ENCODE assay signal across 8 mouse cellular contexts in the genomic region with DNA sequence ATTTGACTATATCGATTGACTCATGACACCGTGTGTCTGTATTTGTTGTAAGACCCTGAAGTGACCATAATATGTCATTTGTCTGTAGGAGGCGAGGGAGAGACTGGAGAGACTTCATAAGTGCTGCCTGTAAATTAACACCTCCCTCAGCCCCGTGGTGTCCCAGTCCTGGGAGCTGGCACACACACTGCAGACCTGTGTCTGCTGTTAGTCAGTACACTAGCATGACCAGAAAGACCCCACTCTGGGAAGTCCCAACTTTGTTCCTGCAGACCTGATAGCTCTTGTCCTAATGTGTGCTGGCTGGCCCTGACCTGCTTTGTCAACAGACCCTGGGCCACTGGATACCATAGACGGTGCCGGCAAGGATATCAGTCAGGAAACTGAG. TPM values are rescaled to one million over a fixed set of nuclear protein-coding genes. Genes with fewer than 3 reads are reported as not detected.
DNase-seq lines count a peak whose midpoint lies in the region; ATAC-seq lines count a peak whose summit lies in the region.

No protein-coding gene starts in this region.

- no peak for DNase-seq in heart, adult 9 months (ENCODE audit: low spot score in 2 of 2)
- no peak for DNase-seq in hindbrain, embryonic 14.5 days (ENCODE audit: low spot score)
- DNase-seq in embryo, embryonic 11 days = no peak
- DNase-seq in gastrocnemius, postnatal 14 days = no peak
- no peak for DNase-seq in urinary bladder, adult 2 months (ENCODE audit: low spot score)

- peak overlapping the region; percentile 57 for H3K27ac ChIP-seq in heart, embryonic 11.5 days (ENCODE audit: low read depth, low read length)
- 0 out of 2 replicates have a peak overlapping the region, but pooled peaks have one; percentile 2 for H3K27ac ChIP-seq in brown adipose tissue, adult 24 weeks (replicated peaks; ENCODE audit: low read depth, low read length)
- H3K27ac ChIP-seq in hindbrain, embryonic 14.5 days = no peak overlapping the region
- H3K27ac ChIP-seq in midbrain, embryonic 15.5 days = no peak overlapping the region

- no peaks in the 10 kb centered on the region for H3K27me3 ChIP-seq in heart, embryonic 11.5 days (ENCODE audit: control insufficient read depth, insufficient read depth, low read length)
- H3K27me3 ChIP-seq in hindbrain, embryonic 14.5 days (ENCODE audit: control insufficient read depth, insufficient read depth, low read length) = no peaks in the 10 kb centered on the region
- no peaks in the 10 kb centered on the region for H3K27me3 ChIP-seq in midbrain, embryonic 15.5 days (replicated peaks)

- no peaks in the 10 kb centered on the region for H3K9me3 ChIP-seq in heart, embryonic 11.5 days (replicated peaks; ENCODE audit: control insufficient read depth, low read length)
- H3K9me3 ChIP-seq in hindbrain, embryonic 14.5 days (ENCODE audit: control insufficient read depth, low read length) = no peaks in the 10 kb centered on the region
- no peaks in the 10 kb centered on the region for H3K9me3 ChIP-seq in midbrain, embryonic 15.5 days

- intact Hi-C loops in gastrocnemius, postnatal 14 days (cut with DNase I; ENCODE audit: low total_unique reads) = loop anchor here (5.0 kb wide), 1 partner anchor 45 kb away; no protein-coding TSS in a partner anchor

- H3K9ac ChIP-seq in heart, embryonic 11.5 days (ENCODE audit: low read depth, low read length) = peak overlapping the region; percentile 60
- H3K9ac ChIP-seq in hindbrain, embryonic 14.5 days = peak overlapping the region; percentile 51
- H3K9ac ChIP-seq in midbrain, embryonic 15.5 days = no peak overlapping the region

- ATAC-seq in heart, embryonic 11.5 days (replicated peaks; ENCODE audit: insufficient number of reproducible peaks, low FRiP score, low TSS enrichment) = no peak
- ATAC-seq in hindbrain, embryonic 14.5 days (ENCODE audit: low FRiP score) = no peak
- ATAC-seq in midbrain, embryonic 15.5 days (replicated peaks) = no peak

- no peaks in the 10 kb centered on the region for H3K36me3 ChIP-seq in heart, embryonic 11.5 days (ENCODE audit: control insufficient read depth, insufficient read depth, low read length)
- H3K36me3 ChIP-seq in hindbrain, embryonic 14.5 days (replicated peaks; ENCODE audit: control insufficient read depth, insufficient read depth) = no peaks in the 10 kb centered on the region
- no peaks in the 10 kb centered on the region for H3K36me3 ChIP-seq in midbrain, embryonic 15.5 days (replicated peaks)

- H3K4me3 ChIP-seq in heart, embryonic 11.5 days (ENCODE audit: low read depth, low read length) = peak overlapping the region; percentile 95
- peak overlapping the region; percentile 84 for H3K4me3 ChIP-seq in brown adipose tissue, adult 24 weeks (ENCODE audit: insufficient read depth, low read depth, low read length)
- H3K4me3 ChIP-seq in hindbrain, embryonic 14.5 days (replicated peaks; ENCODE audit: low read length) = peak overlapping the region; percentile 69
- H3K4me3 ChIP-seq in midbrain, embryonic 15.5 days = peak overlapping the region; percentile 52

- 43% methylated on average over 6 of the region's 6 CpGs for WGBS in heart, embryonic 11.5 days (ENCODE audit: insufficient replicate concordance)
- WGBS in hindbrain, embryonic 14.5 days = 83% methylated on average over 6 of the region's 6 CpGs
- WGBS in midbrain, embryonic 15.5 days = 73% methylated on average over 6 of the region's 6 CpGs

- peaks cover 59% of the 10 kb centered on the region for H3K4me1 ChIP-seq in heart, embryonic 11.5 days (ENCODE audit: control insufficient read depth, insufficient read depth, low read length)
- H3K4me1 ChIP-seq in brown adipose tissue, adult 24 weeks (ENCODE audit: control insufficient read depth, insufficient read depth, insufficient read length, low read length) = peaks cover 37% of the 10 kb centered on the region
- peaks cover 48% of the 10 kb centered on the region for H3K4me1 ChIP-seq in hindbrain, embryonic 14.5 days (replicated peaks; ENCODE audit: control insufficient read depth, insufficient read depth, low read length)
- H3K4me1 ChIP-seq in midbrain, embryonic 15.5 days = peaks cover 52% of the 10 kb centered on the region

- H3K4me2 ChIP-seq in heart, embryonic 11.5 days = peak overlapping the region; percentile 89
- peak overlapping the region; percentile 74 for H3K4me2 ChIP-seq in hindbrain, embryonic 14.5 days (replicated peaks)
- H3K4me2 ChIP-seq in midbrain, embryonic 15.5 days = peak overlapping the region; percentile 72

RNA-seq across cellular contexts. Expression of a gene that starts 2.8 kb away (rescaled TPM):
- polyA plus RNA-seq in heart, embryonic 11.5 days (2014; fragmentation: Nextera tagmentation; extraction: Ambion mirVana) = 4.8 and 7.0 TPM in 2 replicates
- polyA plus RNA-seq in brown adipose tissue, adult 24 weeks (2012; ENCODE audit: insufficient read depth, insufficient read length, missing spikeins) = 8.6 and 10.3 TPM in 2 replicates
- polyA plus RNA-seq in hindbrain, embryonic 14.5 days (2014; fragmentation: Nextera tagmentation; extraction: Ambion mirVana) = 8.5 and 9.0 TPM in 2 replicates
- 9.9 and 11.1 TPM in 2 replicates for polyA plus RNA-seq in midbrain, embryonic 15.5 days (2015; fragmentation: Nextera tagmentation; extraction: Ambion mirVana)
- total RNA-seq in gastrocnemius, postnatal 14 days (2021) = 10 to 100 TPM in 1 of 2 experiments, 1 to 10 TPM in 1; 10.0 to 12.8 TPM
- 30.7 and 43.4 TPM in 2 replicates for polyA plus RNA-seq in urinary bladder, adult 2 months (2012; rRNA removed)

RNA-seq across cellular contexts. Expression of a gene that starts 19.0 kb away (rescaled TPM):
- 13.3 and 15.5 TPM in 2 replicates for polyA plus RNA-seq in heart, embryonic 11.5 days (2014; fragmentation: Nextera tagmentation; extraction: Ambion mirVana)
- polyA plus RNA-seq in brown adipose tissue, adult 24 weeks (2012; ENCODE audit: insufficient read depth, insufficient read length, missing spikeins) = 25.6 TPM in 2 replicates
- 25.6 and 27.0 TPM in 2 replicates for polyA plus RNA-seq in hindbrain, embryonic 14.5 days (2014; fragmentation: Nextera tagmentation; extraction: Ambion mirVana)
- 23.2 and 26.3 TPM in 2 replicates for polyA plus RNA-seq in midbrain, embryonic 15.5 days (2015; fragmentation: Nextera tagmentation; extraction: Ambion mirVana)
- 10 to 100 TPM; 49.4 to 54.9 TPM for total RNA-seq in gastrocnemius, postnatal 14 days (2021)
- polyA plus RNA-seq in urinary bladder, adult 2 months (2012; rRNA removed) = 24.7 and 35.5 TPM in 2 replicates

Comparison
In these comparisons a context has a peak if more than half of its experiments do, and no peak if none do; other contexts are left out.
1. H3K27ac ChIP-seq: peak in heart, embryonic 11.5 days (single experiment) and brown adipose tissue, adult 24 weeks (single experiment); none in hindbrain, embryonic 14.5 days (single experiment) and midbrain, embryonic 15.5 days (single experiment).
2. Peak in every context shown above with its lines, with median percentiles within 50 percentile points of each other: H3K4me2 ChIP-seq and H3K4me3 ChIP-seq.